Mouse (Mus musculus) cerebellum, adult 8-10 months (tissue): ENCODE results near the gene Cox8c.
A peak's percentile ranks its signal among the peaks of the same experiment; 100 is the strongest.

Experiments
- DNase-seq: peaks from one replicate; pipeline ENCODE4 v3.0.0; 2022

The Cox8c gene

DNA sequence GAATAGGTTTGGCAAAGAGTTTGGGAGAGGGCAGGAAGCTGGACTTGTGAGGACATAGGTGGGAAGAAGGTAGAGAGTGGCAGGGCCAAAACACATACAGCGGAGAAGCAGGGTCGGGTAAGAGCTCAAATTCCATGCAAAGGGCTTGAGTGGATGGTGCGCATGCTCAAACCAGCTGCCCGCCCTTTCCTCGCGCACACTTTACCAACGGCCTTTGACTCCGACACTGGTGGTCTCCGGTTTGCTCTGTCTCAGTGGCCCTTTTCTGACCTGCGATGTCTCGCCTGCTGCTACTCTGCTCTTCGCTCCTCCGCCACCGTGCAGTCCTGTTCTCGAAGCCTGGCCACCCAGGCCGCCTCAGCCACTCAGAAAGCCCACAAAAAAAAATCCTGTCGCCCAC lies at the start of gene Cox8c:
TSS of gene Cox8c (plus strand) at position 226 of the 400 bp plus-strand sequence.
- no peak for DNase-seq

GRCm38 (mm10) chr12:102860806-102861205 lies 38.3 kb upstream of the Cox8c start:
- DNase-seq = no peak

- no peak for DNase-seq
Observed at GRCm38 (mm10) chr12:102869802-102870201, 29.3 kb upstream of the Cox8c start.

DNA sequence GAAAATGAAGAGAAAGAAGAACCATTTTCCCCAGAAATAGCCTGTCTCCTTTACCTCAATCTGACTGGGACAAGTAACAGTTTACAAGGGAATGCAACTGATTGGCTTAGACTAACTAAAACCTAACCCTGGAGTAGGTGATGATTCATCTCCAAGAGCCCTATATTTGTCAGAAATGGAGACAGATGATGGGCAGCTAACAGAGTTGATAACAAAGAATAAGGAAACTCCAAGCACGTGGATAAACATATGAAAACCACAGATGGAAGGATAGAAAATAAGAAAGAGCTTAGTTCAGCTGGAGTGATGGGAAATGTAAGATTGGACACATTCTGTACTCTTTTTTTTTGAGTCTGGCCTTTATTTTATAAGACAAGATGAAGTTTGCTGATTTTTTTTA lies 28.6 kb upstream of the Cox8c start:
- DNase-seq = no peak

- peak; percentile 41 for DNase-seq
Observed at GRCm38 (mm10) chr12:102877301-102878030, 21.6 kb upstream of the Cox8c start.

- peak; percentile 96 for DNase-seq
Observed at GRCm38 (mm10) chr12:102878031-102878823, 20.9 kb upstream of the Cox8c start, which contains the start of gene Btbd7. Gene Btbd7 (minus strand): TSS chr12:102878471.

DNA sequence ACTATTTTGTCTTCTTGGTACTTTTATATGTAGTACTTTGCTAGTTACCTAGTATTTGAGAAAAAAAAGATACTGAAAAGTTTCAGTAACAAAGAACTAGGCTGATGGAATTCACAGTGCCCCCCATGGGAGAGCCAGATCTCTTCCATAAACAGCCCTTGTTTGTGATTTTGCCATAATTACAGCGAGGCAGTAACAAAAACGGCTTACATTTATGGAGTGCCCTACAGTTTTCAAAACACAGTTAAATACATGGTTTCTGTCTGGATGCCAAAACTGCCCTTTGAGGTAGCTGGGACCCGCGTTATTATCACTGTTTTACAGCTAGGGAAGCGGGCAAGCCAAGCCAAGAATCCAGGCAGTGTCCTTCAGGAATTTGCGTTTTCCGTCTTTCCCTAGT lies 20.2 kb upstream of the Cox8c start:
- DNase-seq = no peak

DNA sequence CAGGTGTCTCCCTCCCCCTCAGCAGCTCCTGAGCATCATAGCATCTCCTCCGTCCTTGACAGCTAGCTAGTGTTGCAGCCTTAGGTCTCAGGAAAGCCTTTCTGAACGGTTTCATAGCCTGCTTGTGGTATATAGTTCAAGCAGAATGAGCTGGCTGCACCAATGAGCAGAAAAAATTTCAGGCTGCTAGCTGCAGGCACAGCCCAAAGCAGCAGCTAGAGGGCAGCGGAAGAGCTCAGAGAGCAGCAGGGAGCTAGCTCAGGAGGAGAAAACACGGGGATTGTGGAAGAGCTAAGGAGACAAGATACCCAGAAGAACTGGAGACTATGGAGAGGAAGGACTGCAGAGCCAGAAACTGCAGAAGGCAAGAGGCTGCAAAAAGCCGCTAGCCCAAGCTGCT lies 13.4 kb upstream of the Cox8c start:
- DNase-seq = peak; percentile 26

GRCm38 (mm10) chr12:102887366-102887765 lies 11.8 kb upstream of the Cox8c start:
- no peak for DNase-seq

DNA sequence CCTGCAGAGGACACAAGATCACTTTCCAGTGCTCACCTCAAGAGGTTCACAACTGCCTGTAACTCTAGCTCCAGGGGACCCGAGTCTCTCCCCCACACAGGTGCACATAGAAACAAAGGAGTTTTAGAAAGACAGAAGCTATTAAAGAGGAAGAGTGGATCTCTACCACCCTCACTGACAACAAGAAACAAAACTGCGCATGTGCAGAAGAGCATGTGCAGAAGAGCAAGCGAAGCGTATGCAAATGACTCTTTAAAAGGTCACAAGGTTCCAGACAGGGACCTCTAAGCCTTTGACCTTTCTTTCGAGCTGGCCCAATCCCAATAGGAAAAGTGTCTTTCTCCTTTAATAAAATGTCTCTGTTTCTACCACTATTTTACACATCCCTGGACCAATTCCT lies 10.5 kb upstream of the Cox8c start:
- DNase-seq = no peak

GRCm38 (mm10) chr12:102908191-102908590 lies 9.1 kb downstream of the Cox8c start:
- peak; percentile 88 for DNase-seq

DNA sequence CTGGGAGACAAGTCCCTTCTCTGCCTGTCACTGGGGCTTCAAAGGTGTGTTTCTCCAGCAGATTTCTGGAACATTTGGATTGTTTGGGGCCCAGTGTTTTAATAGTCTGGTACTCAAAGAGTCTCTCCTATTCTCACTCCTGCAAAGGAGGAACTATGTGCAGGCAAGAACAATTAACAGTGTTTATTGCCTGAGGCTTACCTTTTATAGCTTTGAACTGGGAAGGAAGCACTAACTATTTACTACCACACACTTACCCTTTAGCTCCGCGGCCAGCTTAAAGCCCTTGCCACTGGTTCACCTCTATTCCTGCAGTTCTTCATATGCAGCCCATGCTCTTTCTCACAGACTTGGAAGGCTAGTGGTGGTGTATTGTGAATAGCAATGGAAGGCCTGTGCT lies 17.0 kb downstream of the Cox8c start:
- no peak for DNase-seq

DNA sequence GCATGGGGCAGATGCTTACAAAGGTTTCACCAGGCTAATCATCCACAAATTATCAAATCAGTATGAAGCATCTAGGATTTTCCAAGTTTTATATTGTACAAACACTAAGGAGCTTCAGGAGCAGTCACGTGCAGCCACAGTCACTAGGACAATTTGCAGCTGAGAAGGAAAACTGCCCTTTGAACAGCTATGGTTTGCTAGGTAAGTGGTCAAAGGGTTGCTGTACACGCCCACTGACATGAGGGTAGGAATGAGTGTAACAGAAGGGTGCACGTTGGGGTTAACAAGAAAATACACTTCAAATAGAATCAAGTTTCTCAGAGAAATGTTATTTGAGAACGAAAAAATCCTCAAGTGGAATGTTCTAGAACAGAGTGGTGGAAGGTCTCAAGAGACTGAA lies 30.6 kb downstream of the Cox8c start:
- DNase-seq = no peak

- no peak for DNase-seq
Observed at GRCm38 (mm10) chr12:102930335-102930734, 31.2 kb downstream of the Cox8c start.

DNA sequence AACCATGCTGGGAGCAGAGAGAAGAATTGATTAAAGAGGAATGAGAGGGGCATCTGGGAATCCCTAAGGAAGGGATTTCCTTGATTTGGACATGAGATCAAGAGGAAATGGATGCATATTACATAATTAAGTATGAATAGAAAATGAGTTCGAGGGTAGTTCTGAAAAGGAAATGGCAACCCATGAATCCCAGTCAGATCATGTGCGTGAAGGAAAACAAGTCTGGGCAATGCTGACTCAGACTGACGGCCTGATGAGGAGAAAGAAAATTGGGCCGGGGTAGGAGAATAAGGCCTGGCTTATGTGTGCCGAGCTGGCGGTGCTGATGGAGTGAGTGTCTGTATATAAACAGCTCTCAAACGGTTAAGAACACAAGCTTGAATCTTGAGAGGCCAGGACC lies 31.7 kb downstream of the Cox8c start:
- no peak for DNase-seq

DNA sequence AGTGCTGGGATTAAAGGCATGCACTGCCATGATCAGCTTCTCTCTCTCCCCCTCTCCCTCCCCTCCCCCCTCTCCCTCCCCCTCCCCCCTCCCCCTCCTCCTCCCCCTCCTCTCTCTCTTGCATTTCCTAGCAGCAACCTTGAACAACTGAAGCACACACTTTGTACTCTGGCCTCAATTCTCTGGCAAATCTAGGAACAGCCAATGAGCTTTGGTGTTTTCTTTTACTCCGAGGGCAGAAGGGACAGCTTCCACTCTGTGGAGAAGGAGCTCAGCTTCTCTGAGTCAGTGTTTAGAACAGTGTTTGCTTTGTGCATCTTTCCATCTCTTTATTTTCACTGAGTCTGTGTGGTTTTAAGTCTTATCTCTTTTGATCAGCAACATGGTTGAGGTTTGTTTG lies 36.8 kb downstream of the Cox8c start:
- no peak for DNase-seq

DNA sequence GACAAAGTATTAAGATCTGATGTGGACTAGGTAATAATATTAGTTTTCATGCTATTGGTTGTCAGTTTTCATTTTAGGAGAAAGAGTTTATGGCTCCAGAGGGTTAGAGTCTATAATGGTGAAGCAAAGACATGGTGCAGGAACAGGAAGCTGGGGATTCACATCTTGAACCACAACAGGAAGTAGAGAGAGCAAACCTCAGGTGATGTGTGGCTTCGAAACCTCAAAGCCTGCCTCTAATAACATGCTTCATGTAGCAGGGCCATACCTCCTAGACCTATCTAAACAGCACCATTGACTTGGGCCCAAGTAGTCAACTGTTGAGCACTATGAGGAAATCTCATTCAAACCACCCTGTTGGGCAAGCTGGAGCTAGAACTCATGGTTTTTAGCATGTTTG lies 46.5 kb downstream of the Cox8c start:
- no peak for DNase-seq

- no peak for DNase-seq
Observed at GRCm38 (mm10) chr12:102947826-102948225, 48.7 kb downstream of the Cox8c start.

GRCm38 (mm10) chr12:102948778-102949394 lies 49.8 kb downstream of the Cox8c start, which contains the start of gene Unc79:
Gene Unc79 (plus strand): TSS chr12:102948859.
- DNase-seq = peak; percentile 77

GRCm38 (mm10) chr12:102949395-102950208 lies 50.5 kb downstream of the Cox8c start:
- DNase-seq = peak; percentile 69
